Mouse (Mus musculus) hindbrain, embryonic 11.5 days (tissue): ENCODE results near the gene Gdf15. TPM values are rescaled to one million over a fixed set of nuclear protein-coding genes. Genes with fewer than 3 reads are reported as not detected.

Source experiments
- ATAC-seq: fragments of 200-750 bp; cut with Nextera tagmentation; 2 replicates; pipeline ENCODE4 v1.8.0; 2017; ENCODE audit warnings: mild to moderate bottlenecking, moderate TSS enrichment, moderate library complexity; ENCODE audit not compliant: low FRiP score
- DNase-seq: peaks from one replicate; pipeline ENCODE4 v3.0.0-alpha.2; 2015; ENCODE audit warnings: low spot score
- H3K27ac ChIP-seq: fragments of 300-500 bp; sonication (generic); 2 replicates; pipeline ENCODE4 v1.5.1; 2014; ENCODE audit warnings: mild to moderate bottlenecking, low read depth, low read length
- H3K27me3 ChIP-seq: fragments of 300-500 bp; sonication (generic); 2 replicates; pipeline ENCODE4 v1.6.1; 2014; ENCODE audit warnings: mild to moderate bottlenecking, low read length, moderate library complexity, mixed read lengths; ENCODE audit not compliant: control insufficient read depth, insufficient read depth
- H3K36me3 ChIP-seq: fragments of 300-500 bp; sonication (generic); 2 replicates; pipeline ENCODE4 v1.6.1; 2014; ENCODE audit warnings: mild to moderate bottlenecking, low read length, moderate library complexity, mixed read lengths; ENCODE audit not compliant: control insufficient read depth, insufficient read depth
- H3K4me1 ChIP-seq: fragments of 300-500 bp; sonication (generic); replicated peaks from 2 replicates; pipeline ENCODE4 v1.6.1; 2014; ENCODE audit warnings: low read length, mixed read lengths; ENCODE audit not compliant: control insufficient read depth, insufficient read depth
- H3K4me2 ChIP-seq: fragments of 300-500 bp; sonication (generic); replicated peaks from 2 replicates; pipeline ENCODE4 v1.6.1; 2014; ENCODE audit warnings: mild to moderate bottlenecking, low read depth, low read length
- H3K4me3 ChIP-seq: fragments of 300-500 bp; sonication (generic); 2 replicates; pipeline ENCODE4 v1.5.1; 2014; ENCODE audit warnings: low read depth, low read length
- H3K9ac ChIP-seq: fragments of 300-500 bp; sonication (generic); 2 replicates; pipeline ENCODE4 v1.6.1; 2014; ENCODE audit warnings: low read depth, low read length
- H3K9me3 ChIP-seq: fragments of 300-500 bp; sonication (generic); 2 replicates; pipeline ENCODE4 v1.6.1; 2016; ENCODE audit warnings: low read length; ENCODE audit not compliant: control insufficient read depth
- WGBS: fragments of 180-500 bp; shearing (Covaris S2); extraction: QIAGEN DNeasy Blood & Tissue Kit; methylation state at CpG from one replicate; pipeline ENCODE4 v1.1.7; 2014; 5-methylcytosine and 5-hydroxymethylcytosine counted together
- polyA plus RNA-seq: library from polyadenylated mRNA; unstranded; fragments of >200 nt; fragmentation: Nextera tagmentation; extraction: Ambion mirVana; gene quantifications from 2 replicates; pipeline ENCODE4 v1.2.1, GENCODE M21; 2014

The Gdf15 gene
- polyA plus RNA-seq, 1 experiment from 2014 or later, result not detected

- WGBS, result under 1% methylated on average over 60 of the region's 60 CpGs
- DNase-seq, result peak; percentile 99
- Histone ChIP-seq H3K9ac (peak within 1 kb of the TSS; percentile 77), H3K9me3 (no peaks in the 10 kb centered on the region), H3K4me2 (peak within 1 kb of the TSS; percentile 53), H3K27me3 (no peaks in the 10 kb centered on the region), H3K36me3 (peaks cover 4% of the 10 kb centered on the region; the same call in 1 of the 2 replicates), H3K27ac (peak within 1 kb of the TSS; percentile 93), H3K4me1 (peaks cover 4% of the 10 kb centered on the region), H3K4me3 (peak within 1 kb of the TSS; percentile 57)
- ATAC-seq, result peak; percentile 97
Observed at GRCm38 (mm10) chr8:70673079-70673856, 41.0 kb upstream of the Gdf15 start, which contains the start of gene Lsm4. Gene Lsm4, plus strand, starts transcription at chr8:70673248.

- Histone ChIP-seq H3K4me2 (peak overlapping the region; percentile 53; the same call in 1 of the 2 replicates), H3K36me3 (no peaks in the 10 kb centered on the region), H3K4me3 (peak overlapping the region; percentile 57), H3K9me3 (no peaks in the 10 kb centered on the region), H3K9ac (peak overlapping the region; percentile 56), H3K27me3 (no peaks in the 10 kb centered on the region), H3K4me1 (peaks cover 4% of the 10 kb centered on the region), H3K27ac (peak overlapping the region; percentile 89)
- peak; percentile 62 for ATAC-seq
- no peak for DNase-seq
- WGBS, result 40% methylated on average over 19 of the region's 19 CpGs
Observed at GRCm38 (mm10) chr8:70672325-70673078, 40.2 kb upstream of the Gdf15 start.

GRCm38 (mm10) chr8:70671615-70672324 lies 39.5 kb upstream of the Gdf15 start:
- Histone ChIP-seq H3K9me3 (no peaks in the 10 kb centered on the region), H3K4me3 (no peak overlapping the region), H3K36me3 (no peaks in the 10 kb centered on the region), H3K4me1 (peaks cover 4% of the 10 kb centered on the region), H3K27ac (peak overlapping the region; percentile 89; the same call in 1 of the 2 replicates), H3K4me2 (no peak overlapping the region), H3K9ac (no peak overlapping the region), H3K27me3 (no peaks in the 10 kb centered on the region)
- WGBS, result 62% methylated on average over 10 of the region's 10 CpGs
- DNase-seq (no peak), ATAC-seq (no peak)

GRCm38 (mm10) chr8:70667071-70667470 lies 34.8 kb upstream of the Gdf15 start:
- no peak for ATAC-seq
- Histone ChIP-seq H3K4me1 (no peaks in the 10 kb centered on the region), H3K4me2 (no peak overlapping the region), H3K27me3 (no peaks in the 10 kb centered on the region), H3K27ac (no peak overlapping the region), H3K36me3 (no peaks in the 10 kb centered on the region), H3K4me3 (no peak overlapping the region), H3K9me3 (no peaks in the 10 kb centered on the region), H3K9ac (no peak overlapping the region)
- no peak for DNase-seq
- 79% methylated on average over 5 of the region's 5 CpGs for WGBS

- Histone ChIP-seq H3K4me3 (no peak overlapping the region), H3K36me3 (no peaks in the 10 kb centered on the region), H3K9me3 (no peaks in the 10 kb centered on the region), H3K4me1 (no peaks in the 10 kb centered on the region), H3K4me2 (no peak overlapping the region), H3K27me3 (no peaks in the 10 kb centered on the region), H3K9ac (no peak overlapping the region), H3K27ac (no peak overlapping the region)
- WGBS, result 67% methylated on average over 2 of the region's 2 CpGs
- DNase-seq (no peak), ATAC-seq (no peak)
Observed at GRCm38 (mm10) chr8:70665599-70665998, 33.3 kb upstream of the Gdf15 start.

- Histone ChIP-seq H3K4me3 (no peak overlapping the region), H3K36me3 (no peaks in the 10 kb centered on the region), H3K4me2 (no peak overlapping the region), H3K9ac (no peak overlapping the region), H3K27ac (no peak overlapping the region), H3K9me3 (no peaks in the 10 kb centered on the region), H3K27me3 (no peaks in the 10 kb centered on the region), H3K4me1 (no peaks in the 10 kb centered on the region)
- ATAC-seq (no peak), DNase-seq (no peak)
- WGBS, result 66% methylated on average over 3 of the region's 3 CpGs
Observed at GRCm38 (mm10) chr8:70664631-70665030, 32.4 kb upstream of the Gdf15 start.

- Histone ChIP-seq H3K27me3 (no peaks in the 10 kb centered on the region), H3K27ac (no peak overlapping the region), H3K4me2 (no peak overlapping the region), H3K9ac (no peak overlapping the region), H3K9me3 (no peaks in the 10 kb centered on the region), H3K4me1 (no peaks in the 10 kb centered on the region; the same call in 1 of the 2 replicates), H3K4me3 (no peak overlapping the region), H3K36me3 (no peaks in the 10 kb centered on the region)
- 49% methylated on average over 4 of the region's 4 CpGs for WGBS
- ATAC-seq (no peak), DNase-seq (no peak)
Observed at GRCm38 (mm10) chr8:70663691-70664090, 31.4 kb upstream of the Gdf15 start.

GRCm38 (mm10) chr8:70660273-70660725 lies 28.0 kb upstream of the Gdf15 start, which contains the start of gene Pgpep1:
Gene Pgpep1, minus strand, starts transcription at chr8:70660388.
- DNase-seq (peak; percentile 58), ATAC-seq (peak; percentile 39)
- 8% methylated on average over 14 of the region's 14 CpGs for WGBS
- H3K9ac ChIP-seq, result peak within 1 kb of the TSS; percentile 84
- peak within 1 kb of the TSS; percentile 56 for H3K4me2 ChIP-seq
- no peaks in the 10 kb centered on the region for H3K9me3 ChIP-seq
- H3K4me3 ChIP-seq, result peak within 1 kb of the TSS; percentile 79
- no peaks in the 10 kb centered on the region for H3K27me3 ChIP-seq
- H3K36me3 ChIP-seq, result no peaks in the 10 kb centered on the region
- H3K4me1 ChIP-seq, result peaks cover 5% of the 10 kb centered on the region
- peak within 1 kb of the TSS; percentile 70 for H3K27ac ChIP-seq
